Mouse (Mus musculus) right cerebral cortex, postnatal 36 days (tissue): ENCODE measurements around the gene Prrc2a.

Source experiments
- DNase-seq, 2 experiments: peaks; one replicate each; pipeline ENCODE4 v3.0.0; 2022; ENCODE audit warnings: low spot score in 2 of 2, mixed read lengths in 1 of 2

The Prrc2a gene

GRCm38 (mm10) chr17:35162730-35163129 lies 2.0 kb downstream of the Prrc2a start:
- no peak for DNase-seq

GRCm38 (mm10) chr17:35162121-35162520 lies 2.6 kb downstream of the Prrc2a start:
- no peak for DNase-seq

DNA sequence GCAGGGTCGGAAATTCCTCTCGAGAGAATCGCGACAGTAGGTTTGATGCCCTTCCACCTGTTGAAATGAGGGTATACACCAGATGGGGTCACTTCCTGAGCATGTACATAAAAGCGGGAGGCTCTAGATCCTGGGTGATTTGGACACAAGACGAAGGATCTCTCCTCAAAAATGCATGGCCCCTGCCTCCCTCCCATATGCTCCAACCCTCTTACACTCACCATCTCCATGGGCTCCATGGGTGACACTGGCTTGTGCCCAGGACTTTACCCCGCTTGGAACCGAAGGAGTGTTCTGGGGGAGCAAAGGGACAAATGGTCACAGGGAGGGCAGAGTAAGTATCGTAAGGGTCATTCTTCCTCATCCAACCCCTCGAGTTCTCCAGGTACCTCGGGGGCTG lies 3.3 kb downstream of the Prrc2a start:
- no peak for DNase-seq

- no peak for DNase-seq
These were observed 5.1 kb downstream of the Prrc2a start for GRCm38 (mm10) chr17:35159638-35160037.

GRCm38 (mm10) chr17:35158850-35159593 lies 5.7 kb downstream of the Prrc2a start:
- DNase-seq, result no peak

DNA sequence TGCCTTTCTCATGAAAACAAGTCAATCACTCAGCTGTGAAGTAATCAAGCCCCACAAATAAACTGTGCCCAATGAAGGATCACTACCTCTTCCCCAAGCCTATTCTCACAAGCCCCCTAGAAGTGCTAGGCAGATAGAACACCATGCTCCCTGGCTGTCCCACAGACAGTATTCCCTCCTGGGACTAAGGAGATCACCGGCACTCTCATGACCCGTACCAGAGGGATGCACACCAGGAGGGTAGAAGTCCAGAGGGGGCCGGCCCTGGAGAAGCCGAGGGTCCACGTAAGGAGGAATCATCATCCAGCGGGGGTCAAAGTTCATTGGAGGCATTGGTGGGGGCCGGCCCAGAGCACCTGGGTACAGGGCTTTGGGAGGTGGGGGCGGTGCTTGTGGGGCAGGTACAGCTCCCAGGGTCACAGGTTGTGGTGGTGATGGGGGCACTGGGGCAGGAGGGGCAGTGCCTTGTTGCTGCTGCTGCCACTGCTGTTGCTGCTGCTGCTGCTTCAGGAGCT lies 7.0 kb downstream of the Prrc2a start:
- DNase-seq, result no peak

DNA sequence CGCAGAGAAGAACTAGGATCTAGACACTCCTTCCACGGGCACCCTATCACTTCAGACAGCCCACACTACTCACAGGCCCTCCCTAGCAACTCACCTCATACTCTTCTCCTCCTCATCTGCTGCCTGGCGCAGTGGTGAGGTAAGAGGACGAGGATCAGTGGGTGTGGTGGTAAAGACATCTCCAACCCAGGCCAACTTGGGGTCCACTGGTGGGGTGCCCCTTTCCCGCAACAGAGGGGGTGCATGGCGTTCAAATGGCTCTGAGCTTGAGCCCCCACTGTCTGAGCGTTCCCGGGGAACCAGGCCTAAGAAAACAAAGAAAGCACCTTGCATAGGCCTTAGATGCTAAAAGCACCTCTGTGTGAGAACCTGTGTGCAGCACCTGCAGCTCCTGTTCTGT lies 7.4 kb downstream of the Prrc2a start:
- no peak for DNase-seq

- DNase-seq, result no peak
These were observed 8.1 kb downstream of the Prrc2a start for GRCm38 (mm10) chr17:35156461-35157200.

DNA sequence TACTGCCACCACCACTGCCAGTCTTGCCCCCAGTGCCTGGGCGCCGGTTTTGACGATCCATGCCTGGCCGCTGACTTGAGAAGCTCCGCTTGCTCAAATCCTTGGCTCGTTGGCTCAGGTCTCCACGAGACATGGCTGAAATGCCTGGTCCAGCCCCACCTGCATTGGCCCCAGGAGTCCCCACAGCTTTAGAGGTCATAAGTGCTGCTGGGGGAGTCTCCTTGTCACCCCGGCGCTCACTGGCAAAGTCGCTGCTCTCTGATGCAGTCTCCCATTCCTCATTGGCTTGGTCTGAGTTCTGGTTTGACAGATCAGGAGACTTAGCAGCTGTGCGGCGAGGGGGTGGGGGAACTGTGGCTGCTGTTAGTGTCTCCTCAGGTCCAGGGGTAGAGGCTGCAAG lies 9.2 kb downstream of the Prrc2a start:
- no peak for DNase-seq

- no peak for DNase-seq
These were observed 10.1 kb downstream of the Prrc2a start for GRCm38 (mm10) chr17:35154616-35155015.

DNA sequence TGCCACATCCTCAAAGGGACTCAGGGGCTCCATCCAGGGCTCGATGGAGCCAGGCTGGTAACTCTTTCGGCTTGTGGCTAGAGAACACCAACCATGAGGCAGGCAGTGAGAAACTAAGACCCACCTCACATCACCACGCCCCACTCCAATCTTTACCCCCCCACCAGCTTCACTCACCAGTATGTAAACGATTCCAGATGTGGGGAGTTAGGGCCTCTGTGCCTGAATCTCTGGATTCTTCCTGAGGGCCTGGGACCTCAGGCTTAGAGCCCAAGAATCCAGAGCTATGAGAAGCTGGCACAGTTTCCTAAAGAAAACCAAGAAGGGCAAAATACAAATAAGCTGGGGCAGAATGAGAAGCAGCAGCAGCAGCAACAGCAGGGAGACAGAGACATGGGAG lies 10.8 kb downstream of the Prrc2a start:
- DNase-seq, result no peak

GRCm38 (mm10) chr17:35153077-35153476 lies 11.6 kb downstream of the Prrc2a start:
- DNase-seq, result no peak

DNA sequence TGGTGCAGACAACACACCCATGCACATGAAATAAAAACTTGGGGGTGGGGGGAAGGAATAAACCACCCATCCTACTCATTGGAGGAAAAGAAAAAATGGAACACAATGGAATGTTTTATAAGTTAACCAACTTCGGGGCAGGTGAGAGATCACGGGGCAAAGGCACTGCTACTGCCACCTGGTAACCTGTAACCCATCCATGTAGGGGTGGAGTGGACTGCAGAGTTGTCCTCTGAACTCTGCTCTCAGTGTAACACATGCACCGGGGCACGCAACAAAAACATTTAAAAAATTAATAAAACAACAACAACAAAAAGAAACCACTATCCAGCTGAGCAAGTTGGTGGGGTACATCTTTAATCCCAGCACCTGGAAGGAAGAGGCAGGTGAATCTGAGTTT lies 12.6 kb downstream of the Prrc2a start:
- no peak for DNase-seq

DNA sequence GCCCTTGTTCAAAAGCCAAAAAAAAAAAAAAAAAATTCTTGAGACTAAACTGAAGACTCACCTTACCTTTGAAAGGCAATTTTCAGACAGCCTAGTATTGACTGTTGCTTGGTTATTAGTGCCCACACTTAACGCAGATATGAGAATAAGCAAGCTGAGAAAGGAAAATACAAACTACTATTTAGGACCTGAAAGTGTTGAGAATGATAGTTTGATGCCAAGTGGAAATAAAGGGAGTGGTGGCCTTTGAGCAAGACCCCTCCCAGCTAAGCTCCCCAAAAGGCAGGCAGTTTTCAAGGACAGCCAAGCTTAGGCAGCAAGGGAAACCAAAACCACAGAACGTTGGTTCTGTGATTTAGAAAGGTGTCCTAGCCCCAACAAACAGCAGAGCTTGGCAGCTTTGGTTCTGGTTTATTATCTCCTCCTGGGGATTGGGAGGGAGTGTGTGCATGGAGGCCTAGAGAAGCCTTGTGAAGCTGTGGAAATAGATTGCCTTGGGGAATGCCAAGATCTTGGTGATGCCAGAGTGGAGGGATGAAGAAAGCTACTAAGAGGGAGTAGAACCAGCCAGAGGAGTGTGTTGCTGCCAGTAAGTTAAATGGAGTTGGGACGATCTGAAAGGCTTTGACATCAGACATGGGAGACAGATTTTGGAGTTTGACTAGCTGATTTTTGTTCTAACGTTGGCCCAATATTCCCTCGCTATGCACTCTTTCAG lies 16.6 kb downstream of the Prrc2a start:
- no peak for DNase-seq

DNA sequence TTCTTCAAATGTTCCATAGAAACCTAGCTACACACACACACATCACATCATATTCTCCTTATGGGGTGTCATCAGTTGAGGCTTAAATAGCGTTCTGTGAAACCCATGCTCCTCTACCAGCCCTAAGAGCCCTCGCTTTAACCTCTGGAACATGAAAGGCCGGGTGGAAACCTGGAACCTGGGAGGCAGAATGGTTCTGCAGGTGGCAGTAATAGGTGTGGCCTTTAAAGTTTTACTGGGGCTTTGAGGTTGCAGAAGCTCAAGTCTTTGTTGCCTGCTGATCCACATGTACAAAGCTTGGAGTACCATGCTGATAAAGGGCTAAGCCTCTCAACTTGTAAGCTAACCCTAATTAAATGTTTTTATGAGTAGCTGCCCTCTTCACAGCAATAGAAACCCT lies 17.3 kb downstream of the Prrc2a start:
- no peak for DNase-seq

DNA sequence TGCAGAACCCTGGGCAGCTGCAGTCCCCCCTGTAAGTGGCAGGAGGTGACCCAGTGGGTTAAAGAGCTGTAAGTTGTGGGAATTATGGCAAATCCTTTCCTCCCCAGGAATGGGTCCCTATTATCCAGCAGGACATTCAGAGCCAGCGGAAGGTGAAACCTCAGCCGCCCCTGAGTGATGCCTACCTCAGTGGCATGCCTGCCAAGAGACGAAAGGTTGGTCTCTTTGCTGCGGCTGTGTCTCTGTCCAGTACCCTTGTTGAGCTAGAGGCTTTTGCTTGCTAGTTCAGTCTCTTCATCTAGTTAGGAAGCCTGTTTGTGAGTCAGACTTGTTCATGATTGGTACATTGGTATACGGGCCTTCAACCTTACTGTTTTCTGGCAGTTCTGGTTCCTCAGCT lies 18.6 kb downstream of the Prrc2a start:
- DNase-seq, result no peak

- no peak for DNase-seq
These were observed 22.7 kb downstream of the Prrc2a start for GRCm38 (mm10) chr17:35141971-35142370.

DNA sequence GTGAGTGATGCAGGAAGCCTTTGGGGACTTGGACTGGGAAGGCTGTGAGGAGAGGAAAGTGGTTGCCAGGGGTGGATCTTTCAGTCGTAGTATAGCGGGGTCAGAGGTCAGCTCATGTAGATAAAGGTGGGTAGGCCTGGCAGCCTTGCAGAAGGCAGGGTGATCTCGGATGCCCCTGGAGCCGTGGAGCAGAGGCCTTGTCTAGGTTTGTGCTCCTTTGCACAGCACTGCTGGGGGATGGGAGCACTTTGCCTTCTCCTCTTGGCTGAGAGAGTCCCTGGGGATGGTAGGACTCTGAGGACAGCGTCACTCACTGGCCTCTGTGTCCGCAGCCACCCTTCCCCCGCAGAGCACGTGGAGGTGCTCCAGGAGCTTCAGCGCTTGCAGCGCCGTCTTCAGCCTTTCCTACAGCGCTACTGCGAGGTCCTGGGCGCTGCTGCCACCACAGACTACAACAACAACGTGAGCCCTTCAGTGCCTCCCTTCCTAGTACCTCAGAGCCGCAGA lies 24.2 kb downstream of the Prrc2a start:
- no peak for DNase-seq

GRCm38 (mm10) chr17:35139269-35139668 lies 25.4 kb downstream of the Prrc2a start:
- no peak for DNase-seq

DNA sequence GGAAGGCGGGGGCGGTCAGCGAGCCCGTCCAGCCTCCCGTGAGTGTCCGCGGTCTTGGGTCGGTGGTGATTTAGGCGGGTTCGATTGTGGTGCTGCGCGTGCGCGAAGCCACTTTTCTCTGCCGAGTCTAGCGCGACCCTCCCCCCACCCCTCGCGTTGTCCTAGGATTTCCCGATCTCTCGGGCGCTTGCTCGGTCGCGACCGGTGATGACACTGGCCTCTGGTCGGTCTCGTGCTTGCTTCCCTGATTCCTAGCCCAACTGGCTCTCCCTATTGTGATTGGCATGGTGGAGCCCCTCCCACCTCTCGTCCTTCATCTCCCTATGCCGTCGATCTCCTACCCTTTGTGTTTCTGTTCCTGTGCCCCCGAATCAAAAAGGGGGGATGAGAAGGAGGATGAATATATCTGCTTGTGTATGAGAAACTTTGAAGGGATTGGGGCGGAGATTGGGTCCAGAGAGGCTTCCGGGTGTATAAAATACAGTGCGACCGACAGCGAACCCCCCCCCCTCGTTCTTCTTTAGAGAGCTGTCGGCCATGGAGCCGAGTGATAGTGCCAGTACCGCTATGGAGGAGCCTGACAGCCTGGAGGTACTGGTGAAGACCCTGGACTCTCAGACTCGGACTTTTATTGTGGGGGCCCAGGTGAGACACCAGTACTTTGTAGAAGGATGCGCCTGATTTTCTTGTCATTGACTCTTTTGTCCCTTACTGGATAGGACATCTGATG lies 28.9 kb downstream of the Prrc2a start:
- no peak for DNase-seq

GRCm38 (mm10) chr17:35134801-35135590 lies 29.7 kb downstream of the Prrc2a start, which contains the start of gene Bag6:
Bag6 (plus strand) TSS chr17:35135178.
- DNase-seq, result peak; percentile 87 to 89
